Comparison of ENCODE assay signal across 28 mouse cellular contexts in the genomic region with DNA sequence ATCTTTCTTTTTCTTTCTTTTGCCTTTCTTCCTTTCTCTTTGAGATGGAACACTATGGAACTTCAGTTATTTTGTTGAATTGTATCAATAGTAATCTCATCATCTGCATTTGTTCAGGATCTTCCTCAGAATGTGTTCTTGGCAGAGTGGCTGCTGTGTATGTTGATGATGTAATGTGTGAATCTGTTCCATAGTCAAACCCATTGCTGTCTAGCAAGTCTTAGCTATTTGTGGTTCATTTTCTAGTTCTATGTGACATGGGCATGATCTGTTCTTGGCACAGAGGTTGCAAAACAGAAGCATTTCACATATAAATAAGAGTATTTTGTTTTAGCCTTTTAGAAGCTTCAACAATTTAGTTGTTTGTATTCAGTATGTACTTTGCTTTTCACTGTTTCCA.
"Had no signal": no experiment of that assay in that cellular context is flagged by ENCODE, and none has a peak within 500 bp of the region (broad histone marks: within the 10 kb centered on the region; RNA-seq: fewer than 3 reads in every experiment).

No protein-coding gene starts in this region.

- H3K4me1 ChIP-seq: heart, embryonic 10.5 days; heart, embryonic 12.5 days; hindbrain, embryonic 10.5 days; hindbrain, embryonic 12.5 days; intestine, embryonic 15.5 days; limb, embryonic 10.5 days; limb, embryonic 12.5 days; liver, embryonic 13.5 days; liver, embryonic 15.5 days had no signal

- H3K4me3 ChIP-seq: gastrocnemius, adult 2 months; heart, embryonic 10.5 days; heart, embryonic 12.5 days; hindbrain, embryonic 10.5 days; hindbrain, embryonic 12.5 days; intestine, embryonic 15.5 days; left cerebral cortex, adult 2 months; limb, embryonic 10.5 days; limb, embryonic 12.5 days; liver, embryonic 13.5 days; liver, embryonic 15.5 days had no signal

- H3K36me3 ChIP-seq: heart, embryonic 10.5 days; heart, embryonic 12.5 days; hindbrain, embryonic 10.5 days; hindbrain, embryonic 12.5 days; intestine, embryonic 15.5 days; limb, embryonic 10.5 days; limb, embryonic 12.5 days; liver, embryonic 13.5 days; liver, embryonic 15.5 days had no signal

- H3K27ac ChIP-seq: gastrocnemius, adult 2 months; heart, embryonic 10.5 days; hindbrain, embryonic 10.5 days; hindbrain, embryonic 12.5 days; hindbrain, embryonic 14.5 days; intestine, embryonic 15.5 days; left cerebral cortex, adult 2 months; limb, embryonic 10.5 days; limb, embryonic 12.5 days; liver, embryonic 13.5 days; liver, embryonic 15.5 days had no signal

- ATAC-seq: hindbrain, embryonic 16.5 days; inflammation-experienced regulatory T-cells, adult 6 months; intestine, embryonic 15.5 days; intestine, postnatal 0 days had no signal

- H3K9ac ChIP-seq: heart, embryonic 12.5 days; hindbrain, embryonic 12.5 days; hindbrain, embryonic 14.5 days; intestine, embryonic 15.5 days; limb, embryonic 12.5 days; liver, embryonic 13.5 days; liver, embryonic 15.5 days had no signal

- H3K9me3 ChIP-seq: heart, embryonic 10.5 days; heart, embryonic 12.5 days; hindbrain, embryonic 10.5 days; hindbrain, embryonic 12.5 days; intestine, embryonic 15.5 days; limb, embryonic 10.5 days; limb, embryonic 12.5 days; liver, embryonic 13.5 days; liver, embryonic 15.5 days had no signal

- H3K27me3 ChIP-seq: heart, embryonic 12.5 days; hindbrain, embryonic 12.5 days; intestine, embryonic 15.5 days; limb, embryonic 12.5 days; liver, embryonic 13.5 days; liver, embryonic 15.5 days had no signal

- H3K4me2 ChIP-seq: heart, embryonic 12.5 days; hindbrain, embryonic 12.5 days; hindbrain, embryonic 14.5 days; intestine, embryonic 15.5 days; limb, embryonic 12.5 days; liver, embryonic 11.5 days; liver, embryonic 13.5 days; liver, embryonic 15.5 days had no signal

- DNase-seq: gastrocnemius, adult 2 months; gastrocnemius, postnatal 10 days; gastrocnemius, postnatal 25 days; heart, adult 18-20 months; heart, postnatal 10 days; heart, postnatal 4 days; kidney, adult 18-20 months; kidney, adult 8-10 months; kidney, postnatal 10 days; kidney, postnatal 25 days; kidney, postnatal 4 days; layer of hippocampus, adult 9-11 months; liver; liver, embryonic 13.5 days had no signal
